Mouse (Mus musculus) forebrain, embryonic 16.5 days (tissue): ENCODE measurements around the gene Babam2. TPM values are rescaled to one million over a fixed set of nuclear protein-coding genes. Genes with fewer than 3 reads are reported as not detected.
"Not testable (repeated sequence)": the region's sequence is repeated elsewhere in the genome, so short reads cannot be mapped to it uniquely, and the experiment has no call there.

Experiments used
- ATAC-seq: fragments of 200-750 bp; cut with Nextera tagmentation; 2 replicates; pipeline ENCODE4 v1.8.0; 2017; ENCODE audit warnings: mild to moderate bottlenecking, moderate library complexity
- H3K27ac ChIP-seq: fragments of 300-500 bp; sonication (generic); 2 replicates; pipeline ENCODE4 v1.5.1; 2014; ENCODE audit warnings: low read length, control low read depth
- H3K27me3 ChIP-seq: fragments of 300-500 bp; sonication (generic); replicated peaks from 2 replicates; pipeline ENCODE4 v1.6.1; 2014; ENCODE audit warnings: low read length; ENCODE audit not compliant: control insufficient read depth, insufficient read depth
- H3K36me3 ChIP-seq: fragments of 300-500 bp; sonication (generic); 2 replicates; pipeline ENCODE4 v1.6.1; 2014; ENCODE audit not compliant: control insufficient read depth, insufficient read depth
- H3K4me1 ChIP-seq: fragments of 300-500 bp; sonication (generic); replicated peaks from 2 replicates; pipeline ENCODE4 v1.6.1; 2014; ENCODE audit warnings: low read length; ENCODE audit not compliant: control insufficient read depth, insufficient read depth
- H3K4me2 ChIP-seq: fragments of 300-500 bp; sonication (generic); 2 replicates; pipeline ENCODE4 v1.6.1; 2014; ENCODE audit warnings: mild to moderate bottlenecking, low read length, control low read depth
- H3K4me3 ChIP-seq: fragments of 300-500 bp; sonication (generic); replicated peaks from 2 replicates; pipeline ENCODE4 v1.5.1; 2014; ENCODE audit warnings: mild to moderate bottlenecking, low read length, control low read depth
- H3K9ac ChIP-seq: fragments of 300-500 bp; sonication (generic); replicated peaks from 2 replicates; pipeline ENCODE4 v1.6.1; 2014; ENCODE audit warnings: low read depth, low read length, control low read depth
- H3K9me3 ChIP-seq: fragments of 300-500 bp; sonication (generic); 2 replicates; pipeline ENCODE4 v1.6.1; 2016; ENCODE audit warnings: low read length; ENCODE audit not compliant: control insufficient read depth
- WGBS: fragments of 180-500 bp; shearing (Covaris S2); extraction: QIAGEN DNeasy Blood & Tissue Kit; methylation state at CpG from one replicate; pipeline ENCODE4 v1.1.7; 2014; 5-methylcytosine and 5-hydroxymethylcytosine counted together
- polyA plus RNA-seq: library from polyadenylated mRNA; unstranded; fragments of >200 nt; fragmentation: Nextera tagmentation; extraction: Ambion mirVana; gene quantifications from 2 replicates; pipeline ENCODE4 v1.2.1, GENCODE M21; 2015

The Babam2 gene
- polyA plus RNA-seq, 1 experiment from 2014 or later, result 53.5 TPM

DNA sequence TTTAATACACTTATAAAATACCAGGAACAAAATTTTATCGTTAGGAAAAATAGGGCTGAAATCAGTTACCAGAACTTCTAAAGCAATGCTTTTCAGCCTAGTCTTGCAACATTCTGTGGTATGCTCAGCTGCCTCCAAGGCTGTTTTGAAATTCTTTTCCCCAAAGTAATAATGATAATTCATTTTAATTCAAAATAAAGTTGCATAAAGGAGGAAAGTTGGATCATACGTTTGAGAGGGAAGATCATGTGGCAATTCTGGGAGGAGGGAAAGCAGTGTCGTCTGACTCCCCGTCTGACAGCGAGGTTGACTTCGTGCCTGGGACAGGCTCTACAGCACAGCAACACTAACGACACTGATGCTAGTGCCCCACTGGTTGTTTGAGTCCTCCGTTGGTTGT lies 95.4 kb downstream of the Babam2 start:
- WGBS, result 78% methylated on average over 8 of the region's 8 CpGs
- Histone ChIP-seq H3K27ac (no peak overlapping the region), H3K9ac (no peak overlapping the region), H3K27me3 (no peaks in the 10 kb centered on the region), H3K4me1 (no peaks in the 10 kb centered on the region), H3K4me2 (no peak overlapping the region), H3K36me3 (no peaks in the 10 kb centered on the region), H3K4me3 (no peak overlapping the region), H3K9me3 (no peaks in the 10 kb centered on the region)
- ATAC-seq, result no peak

DNA sequence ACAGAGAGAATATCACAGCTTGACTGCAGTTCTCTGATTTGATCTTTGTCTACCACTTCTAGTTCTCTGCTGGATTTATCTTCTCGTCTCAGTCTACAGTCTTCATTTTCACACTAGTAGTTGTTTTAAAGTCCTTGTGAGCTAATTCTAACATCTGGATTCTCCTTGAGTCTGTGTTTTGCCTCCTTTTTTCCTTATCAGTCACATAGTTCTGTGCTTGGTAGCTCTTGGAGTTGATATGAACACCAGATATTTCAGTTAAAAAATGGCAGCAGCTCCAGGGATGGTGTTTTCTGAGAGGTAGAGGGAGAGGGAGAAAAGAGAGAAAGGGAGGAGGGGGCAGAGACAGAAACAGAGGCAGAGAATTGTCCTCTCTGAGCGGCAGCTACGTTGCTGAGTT lies 97.9 kb downstream of the Babam2 start:
- H3K4me2 ChIP-seq, result no peak overlapping the region
- H3K4me1 ChIP-seq, result no peaks in the 10 kb centered on the region
- no peak for ATAC-seq
- WGBS, result 92% methylated on average over 3 of the region's 3 CpGs
- no peaks in the 10 kb centered on the region for H3K27me3 ChIP-seq
- H3K9ac ChIP-seq, result no peak overlapping the region
- no peak overlapping the region for H3K27ac ChIP-seq
- no peak overlapping the region for H3K4me3 ChIP-seq
- H3K9me3 ChIP-seq, result no peaks in the 10 kb centered on the region
- no peaks in the 10 kb centered on the region for H3K36me3 ChIP-seq

DNA sequence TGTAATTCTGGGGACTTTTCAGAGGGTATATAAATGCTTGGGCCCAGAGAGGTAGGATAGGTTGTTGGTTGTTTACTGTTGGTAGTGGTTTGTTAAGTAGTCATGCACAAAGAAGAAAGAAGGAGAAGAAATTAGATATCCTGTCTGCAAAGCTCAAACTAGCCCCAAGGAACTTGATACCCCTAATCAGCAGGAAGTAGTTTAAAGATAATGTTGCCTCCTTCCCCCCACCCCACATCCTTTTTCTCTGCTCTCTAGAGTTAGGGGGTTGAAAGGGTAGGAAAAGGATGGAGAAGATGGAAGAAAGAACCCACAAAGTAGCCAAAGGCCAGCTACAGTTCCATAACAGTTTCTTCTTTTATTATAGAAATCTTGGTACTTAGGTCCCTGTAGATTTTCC lies 99.5 kb downstream of the Babam2 start:
- Histone ChIP-seq H3K4me1 (no peaks in the 10 kb centered on the region), H3K4me3 (no peak overlapping the region)
- no peak for ATAC-seq

DNA sequence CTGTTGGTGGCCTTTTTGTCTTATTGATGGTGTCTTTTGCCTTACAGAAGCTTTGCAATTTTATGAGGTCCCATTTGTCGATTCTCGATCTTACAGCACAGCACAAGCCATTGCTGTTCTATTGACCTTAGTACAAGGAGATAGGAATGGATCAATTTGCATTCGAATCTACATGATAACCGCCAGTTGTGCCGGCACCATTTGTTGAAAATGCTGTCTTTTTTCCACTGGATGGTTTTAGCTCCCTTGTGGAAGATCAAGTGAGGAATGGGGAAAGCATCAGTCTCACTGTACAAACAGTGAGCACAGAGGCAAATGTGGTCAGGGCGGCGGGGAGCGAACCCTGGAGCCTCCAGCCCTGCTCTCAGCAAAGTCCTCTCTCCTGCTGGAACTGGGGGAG lies 106.7 kb downstream of the Babam2 start:
- H3K4me3 ChIP-seq, H3K36me3 ChIP-seq, H3K27ac ChIP-seq, H3K27me3 ChIP-seq, ATAC-seq, H3K9ac ChIP-seq, H3K4me2 ChIP-seq, H3K9me3 ChIP-seq, H3K4me1 ChIP-seq: not testable (repeated sequence)
- WGBS, result 88% methylated on average over 8 of the region's 8 CpGs

More for the DNA sequence above, 99.5 kb downstream of the Babam2 start:
- H3K9me3 ChIP-seq, result no peaks in the 10 kb centered on the region
- H3K4me2 ChIP-seq, result no peak overlapping the region
- no peak overlapping the region for H3K27ac ChIP-seq
- H3K27me3 ChIP-seq, result no peaks in the 10 kb centered on the region
- no peaks in the 10 kb centered on the region for H3K36me3 ChIP-seq
- no peak overlapping the region for H3K9ac ChIP-seq

DNA sequence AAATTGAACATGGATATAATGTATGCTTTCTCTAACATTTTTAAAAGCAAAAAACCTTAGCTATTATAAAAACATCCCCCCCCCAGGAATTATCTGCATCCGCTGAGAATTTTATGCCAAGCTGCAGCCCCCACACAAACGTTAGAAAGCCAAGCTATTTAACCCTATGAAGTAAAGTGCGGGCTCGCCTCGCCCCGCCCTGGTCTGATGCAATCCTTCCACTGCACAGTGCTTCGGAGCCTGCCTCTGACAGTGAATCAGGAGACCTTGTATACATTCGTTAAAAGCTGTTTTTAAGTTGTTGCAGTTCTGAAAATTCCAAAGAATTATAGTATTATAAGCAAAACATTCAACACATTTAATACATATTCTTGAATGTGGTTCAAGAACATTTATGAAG lies 107.3 kb downstream of the Babam2 start:
- ATAC-seq, result no peak
- 47% methylated on average over 8 of the region's 8 CpGs for WGBS
- Histone ChIP-seq H3K4me2 (no peak overlapping the region), H3K27me3 (no peaks in the 10 kb centered on the region), H3K4me1 (no peaks in the 10 kb centered on the region), H3K9me3 (no peaks in the 10 kb centered on the region), H3K27ac (no peak overlapping the region), H3K36me3 (no peaks in the 10 kb centered on the region), H3K4me3 (no peak overlapping the region), H3K9ac (no peak overlapping the region)

DNA sequence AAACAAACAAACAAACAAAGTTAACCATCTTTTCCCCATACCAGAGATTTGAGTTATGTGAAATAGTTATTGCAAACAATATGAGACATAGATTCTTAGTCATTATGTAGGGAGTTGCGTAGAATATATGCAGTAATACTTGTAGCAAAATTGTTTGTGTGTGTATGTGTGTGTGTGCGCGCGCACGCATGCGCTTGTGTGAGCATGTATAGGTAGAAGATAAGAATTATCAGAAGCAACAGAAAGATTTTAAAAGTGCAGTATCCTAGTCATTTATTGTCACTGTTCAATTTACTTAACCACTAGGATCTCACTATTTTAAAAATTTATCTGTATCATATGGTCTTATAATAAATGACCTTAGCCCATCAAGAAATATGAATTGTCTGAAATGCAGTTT lies 109.8 kb downstream of the Babam2 start:
- Histone ChIP-seq H3K4me3 (no peak overlapping the region), H3K27me3 (no peaks in the 10 kb centered on the region), H3K4me1 (peaks cover 7% of the 10 kb centered on the region; the same call in 1 of the 2 replicates), H3K27ac (no peak overlapping the region), H3K9ac (no peak overlapping the region), H3K4me2 (no peak overlapping the region), H3K36me3 (no peaks in the 10 kb centered on the region), H3K9me3 (no peaks in the 10 kb centered on the region)
- no peak for ATAC-seq
- WGBS, result over 99% methylated on average over 6 of the region's 6 CpGs

DNA sequence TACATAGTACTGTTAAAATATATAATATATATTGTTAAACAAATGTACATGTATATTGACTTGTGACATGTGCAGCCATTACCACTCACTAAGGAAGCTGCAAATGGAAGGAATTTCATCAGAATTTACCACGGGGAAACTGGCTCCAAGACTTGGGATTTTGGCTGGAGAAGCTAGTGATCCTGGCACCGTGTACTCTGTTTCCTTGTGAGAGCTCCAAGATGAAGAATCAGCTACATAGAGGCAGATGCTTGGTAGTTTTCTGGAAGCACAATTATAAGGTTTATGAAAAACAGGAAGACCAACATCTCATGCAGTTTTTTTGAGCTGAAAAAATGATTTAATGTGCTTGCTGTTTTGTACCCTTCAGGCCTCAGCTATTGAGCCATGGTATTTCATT lies 110.8 kb downstream of the Babam2 start:
- Histone ChIP-seq H3K4me1 (peaks cover 8% of the 10 kb centered on the region; the same call in 1 of the 2 replicates), H3K36me3 (no peaks in the 10 kb centered on the region), H3K9ac (no peak overlapping the region), H3K4me2 (no peak overlapping the region), H3K4me3 (no peak overlapping the region), H3K27ac (no peak overlapping the region), H3K27me3 (no peaks in the 10 kb centered on the region), H3K9me3 (no peaks in the 10 kb centered on the region)
- ATAC-seq, result peak; percentile 72
- 61% methylated on average over 2 of the region's 2 CpGs for WGBS

DNA sequence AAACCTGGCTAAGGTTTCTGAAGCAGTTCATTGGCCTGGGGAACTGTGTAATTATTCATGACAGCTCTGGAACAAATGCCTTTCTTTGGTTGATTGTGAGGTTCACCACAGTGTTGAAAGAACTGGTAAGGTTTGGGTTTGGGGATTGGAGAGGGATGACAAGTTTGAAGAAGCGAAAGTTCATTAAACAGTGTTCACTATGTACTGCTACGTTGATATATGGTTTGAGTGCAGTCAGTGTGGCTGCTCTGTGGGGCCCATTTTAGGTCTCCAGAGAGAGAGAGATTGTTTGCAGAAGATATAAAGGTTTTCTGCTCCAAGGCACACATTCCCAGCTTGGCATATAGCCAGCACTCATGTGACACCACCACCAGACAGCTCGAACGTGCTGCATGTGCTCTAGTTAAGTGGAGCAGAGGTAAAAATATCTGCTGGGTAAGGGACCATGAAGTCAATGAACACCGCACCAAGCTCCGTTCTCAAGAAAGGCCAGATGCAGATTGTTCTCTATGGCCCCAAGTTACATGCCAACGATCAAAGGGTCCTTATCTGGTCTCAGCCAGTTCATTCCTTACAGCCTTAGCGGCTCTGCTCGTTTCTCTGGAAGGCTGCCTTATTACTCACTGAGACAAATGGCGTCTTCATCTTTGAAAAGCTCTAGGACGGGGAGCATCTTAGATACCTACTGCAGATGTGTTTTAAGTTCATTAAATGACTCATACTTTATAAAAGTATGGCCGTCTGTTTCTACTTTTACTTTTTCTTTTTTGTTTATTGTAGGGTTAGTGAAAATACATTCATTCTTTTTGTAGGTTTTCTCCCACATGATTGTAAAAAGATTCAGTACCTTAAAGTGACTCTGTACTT lies 113.5 kb downstream of the Babam2 start:
- peaks cover 9% of the 10 kb centered on the region; the same call in 1 of the 2 replicates for H3K4me1 ChIP-seq
- H3K4me3 ChIP-seq, result no peak overlapping the region
- no peaks in the 10 kb centered on the region for H3K27me3 ChIP-seq
- WGBS, result 45% methylated on average over 12 of the region's 12 CpGs
- ATAC-seq, result no peak
- no peaks in the 10 kb centered on the region for H3K9me3 ChIP-seq
- H3K4me2 ChIP-seq, result no peak overlapping the region
- no peak overlapping the region for H3K27ac ChIP-seq
- no peaks in the 10 kb centered on the region for H3K36me3 ChIP-seq
- no peak overlapping the region for H3K9ac ChIP-seq

DNA sequence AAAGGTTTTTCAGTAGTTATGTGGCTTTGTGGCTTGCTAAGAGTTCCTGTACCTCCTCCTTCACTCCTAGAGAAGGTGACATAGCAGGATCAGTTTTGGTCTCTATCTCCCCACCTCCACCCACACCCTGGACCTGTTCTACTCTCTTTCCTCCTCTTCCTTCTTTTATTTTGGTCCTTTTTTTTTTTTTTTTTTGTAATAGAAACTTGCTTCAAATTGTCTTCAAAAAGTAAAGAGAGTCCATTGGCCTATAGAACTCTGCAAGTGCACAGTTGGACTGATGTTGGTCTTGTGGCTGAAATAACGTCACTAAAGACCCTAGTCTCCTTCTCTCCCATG lies 114.1 kb downstream of the Babam2 start:
- H3K36me3 ChIP-seq, result no peaks in the 10 kb centered on the region
- WGBS, result 85% methylated on average over 1 of the region's 1 CpGs
- H3K4me2 ChIP-seq, result no peak overlapping the region
- no peak overlapping the region for H3K27ac ChIP-seq
- no peak overlapping the region for H3K9ac ChIP-seq
- peaks cover 9% of the 10 kb centered on the region; the same call in 1 of the 2 replicates for H3K4me1 ChIP-seq
- no peaks in the 10 kb centered on the region for H3K27me3 ChIP-seq
- no peak overlapping the region for H3K4me3 ChIP-seq
- no peak for ATAC-seq
- H3K9me3 ChIP-seq, result no peaks in the 10 kb centered on the region
